Mouse (Mus musculus): ENCODE data around the gene Sypl. TPM values are rescaled to one million over a fixed set of nuclear protein-coding genes. Genes with fewer than 3 reads are reported as not detected.
A peak's percentile ranks its signal among the peaks of the same experiment; 100 is the strongest.

The Sypl gene
- 100 to 1,000 TPM in 2 of 3 experiments, 10 to 100 TPM in 1; 64.6 to 105 (median 104) TPM for polyA plus RNA-seq (2017; shearing (Covaris generic))

GRCm38 (mm10) chr12:32953596-32954215, at the start of gene Sypl:
TSS of gene Sypl (plus strand) at chr12:32953891.
- ATAC-seq = peak; percentile 66

DNA sequence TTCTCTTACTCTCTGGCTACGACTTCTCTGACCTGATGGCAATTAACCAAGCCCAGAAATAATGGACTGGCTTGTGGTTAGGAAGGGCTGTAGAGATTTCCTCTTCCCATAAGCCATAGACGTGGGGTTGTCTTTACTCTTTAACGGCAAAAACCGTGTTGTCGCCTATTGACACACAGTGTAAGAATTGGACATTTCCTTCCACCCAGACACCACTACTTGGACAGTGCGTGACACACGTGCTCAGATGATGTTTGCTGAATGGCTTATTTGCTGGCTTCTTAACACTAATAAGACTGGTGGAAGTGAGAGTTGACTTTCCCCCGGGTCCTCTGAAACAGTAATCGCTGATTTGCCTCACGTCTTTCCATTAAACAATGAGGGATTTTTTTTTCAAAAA, 44.0 kb upstream of the Sypl start:
- no peak for ATAC-seq

DNA sequence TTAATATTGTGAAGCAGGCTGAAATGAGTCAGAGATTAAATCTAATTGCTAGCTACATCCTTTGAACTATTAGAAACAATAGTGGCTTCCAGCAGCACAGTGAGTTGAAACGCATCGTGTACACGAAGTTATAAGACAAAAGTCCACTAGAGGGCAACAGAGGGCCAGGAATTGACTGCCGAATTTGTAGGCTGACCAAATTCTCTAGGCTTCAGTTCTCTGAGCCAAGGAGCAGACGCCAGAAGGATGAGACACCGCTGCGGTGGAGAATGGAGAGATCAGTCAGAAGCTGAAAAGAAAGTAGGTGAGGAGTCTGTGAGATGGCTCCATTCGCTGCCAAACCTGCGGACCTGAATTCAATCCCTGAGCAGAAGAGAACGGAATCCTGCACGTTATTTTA, 43.6 kb upstream of the Sypl start:
- peak; percentile 82 for ATAC-seq

- ATAC-seq = peak; percentile 43
Measured at GRCm38 (mm10) chr12:32910560-32911194, 43.0 kb upstream of the Sypl start.

- ATAC-seq = no peak
Measured at GRCm38 (mm10) chr12:32911569-32911968, 42.1 kb upstream of the Sypl start.

GRCm38 (mm10) chr12:32912772-32913171, 40.9 kb upstream of the Sypl start:
- no peak for ATAC-seq

DNA sequence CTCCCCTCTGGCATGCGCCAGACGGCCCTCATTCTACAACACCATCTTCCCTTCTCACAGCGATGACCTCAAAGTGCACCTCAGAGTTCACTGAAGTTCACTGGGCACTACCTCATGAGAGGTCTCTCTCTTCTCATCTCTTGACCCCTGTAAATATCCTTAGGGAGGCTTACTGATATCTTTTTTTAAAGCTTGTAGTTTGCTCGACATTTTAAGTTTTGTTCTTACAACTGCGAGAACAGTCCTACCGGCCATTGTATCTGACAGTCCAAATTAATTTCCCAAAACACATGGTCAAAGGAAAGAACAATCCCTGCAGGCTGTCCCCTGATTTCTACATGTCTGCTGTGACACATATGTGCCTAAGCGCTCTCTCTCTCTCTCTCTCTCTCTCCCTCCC, 35.0 kb upstream of the Sypl start:
- ATAC-seq = no peak

- ATAC-seq = no peak
Measured at GRCm38 (mm10) chr12:32919091-32919490, 34.6 kb upstream of the Sypl start.

- ATAC-seq = no peak
Measured at GRCm38 (mm10) chr12:32919527-32919926, 34.2 kb upstream of the Sypl start.

DNA sequence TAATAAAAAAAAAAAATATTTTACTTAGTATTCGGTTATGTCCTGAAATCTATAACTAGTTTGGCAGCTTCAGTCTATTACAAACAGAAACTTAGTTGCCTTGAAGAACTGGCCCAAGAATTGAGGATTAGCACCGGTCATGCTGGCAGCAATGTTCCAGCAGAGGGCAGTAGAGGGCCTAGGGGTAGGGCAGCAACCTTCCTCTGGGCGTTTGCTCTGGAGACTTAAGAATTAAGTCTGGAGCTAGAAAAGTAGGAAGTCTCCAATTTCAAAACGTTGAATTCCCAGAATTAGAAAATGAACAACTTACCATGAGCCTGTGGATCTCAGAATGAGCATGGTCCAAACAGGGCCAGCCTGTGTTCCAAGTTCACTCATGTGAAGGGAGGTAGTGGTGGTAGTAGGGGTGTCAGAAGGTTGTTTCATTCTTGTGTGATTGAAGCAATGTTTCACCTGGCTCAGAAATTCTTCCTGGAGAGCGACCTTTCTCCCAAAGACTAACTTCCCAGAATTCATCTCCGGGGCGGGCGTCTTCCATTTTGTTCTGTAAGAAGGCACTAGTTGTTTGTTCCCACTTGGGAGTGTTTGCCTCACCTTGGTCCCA, 33.4 kb upstream of the Sypl start:
- peak; percentile 80 for ATAC-seq

DNA sequence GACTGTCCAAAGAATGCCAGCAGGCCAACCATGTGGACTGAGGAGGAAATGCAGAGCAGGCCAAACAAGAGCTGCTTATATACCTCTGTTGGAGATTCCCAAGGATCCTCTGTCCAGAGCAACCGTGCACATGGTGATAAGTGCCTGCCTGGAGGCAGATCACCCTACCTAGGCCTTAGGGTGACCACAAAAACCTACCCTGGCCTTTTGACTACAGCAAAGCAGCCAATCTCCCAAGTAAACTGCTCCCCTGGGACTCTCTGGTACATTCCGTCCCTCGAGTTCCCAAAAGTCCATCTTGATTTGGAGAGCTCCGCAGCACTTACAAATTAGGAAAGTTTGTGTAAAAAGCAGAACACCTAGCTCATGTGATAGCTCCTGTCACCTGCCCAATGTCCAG, 32.6 kb upstream of the Sypl start:
- no peak for ATAC-seq

- no peak for ATAC-seq
Measured at GRCm38 (mm10) chr12:32921532-32922131, 32.1 kb upstream of the Sypl start.

GRCm38 (mm10) chr12:32924245-32924644, 29.4 kb upstream of the Sypl start:
- ATAC-seq = no peak

- no peak for ATAC-seq
Measured at GRCm38 (mm10) chr12:32926331-32927172, 27.1 kb upstream of the Sypl start.

DNA sequence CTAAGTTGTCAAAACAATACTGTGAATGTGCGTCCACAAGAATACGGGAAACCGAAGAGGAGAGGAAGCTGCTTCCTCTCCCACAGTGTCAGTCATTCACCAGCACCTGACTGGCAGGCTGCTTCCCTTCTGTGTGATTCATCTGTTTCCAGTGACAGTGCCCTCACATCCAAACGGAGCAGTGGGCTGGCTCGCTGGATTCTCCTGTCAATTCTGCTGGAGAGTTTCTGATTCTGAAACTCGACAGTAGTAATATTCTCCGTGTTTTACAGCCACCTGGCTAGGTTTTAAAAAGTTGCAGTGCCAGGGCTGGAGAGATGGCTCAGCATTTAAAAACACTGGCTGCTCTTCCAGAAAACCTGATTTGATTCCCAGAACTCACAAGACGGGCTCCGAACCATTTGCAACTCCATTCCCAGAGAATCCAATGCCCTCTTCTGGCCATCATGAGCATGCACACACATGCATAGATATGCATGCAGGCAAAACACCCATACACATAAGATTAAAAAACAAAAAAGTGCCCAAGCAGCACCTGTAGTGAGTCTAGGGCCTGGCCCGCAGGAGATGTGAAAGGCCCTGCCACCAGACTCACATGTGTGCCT, 26.4 kb upstream of the Sypl start:
- ATAC-seq = no peak

- no peak for ATAC-seq
Measured at GRCm38 (mm10) chr12:32928180-32928579, 25.5 kb upstream of the Sypl start.

GRCm38 (mm10) chr12:32929831-32930513, 23.7 kb upstream of the Sypl start:
- ATAC-seq = no peak

GRCm38 (mm10) chr12:32930566-32930965, 23.1 kb upstream of the Sypl start:
- no peak for ATAC-seq

- ATAC-seq = no peak
Measured at GRCm38 (mm10) chr12:32936246-32936946, 17.3 kb upstream of the Sypl start.

GRCm38 (mm10) chr12:32941141-32941540, 12.6 kb upstream of the Sypl start:
- ATAC-seq = no peak

GRCm38 (mm10) chr12:32943347-32943746, 10.3 kb upstream of the Sypl start:
- no peak for ATAC-seq

Data from inflammation-experienced regulatory T-cells, adult 6 months (primary cell).